Mouse (Mus musculus): ENCODE results near the gene Dpy30. TPM values are rescaled to one million over a fixed set of nuclear protein-coding genes. Genes with fewer than 3 reads are reported as not detected.

Dpy30 gene
- polyA plus RNA-seq, 1 experiment from 2014 or later: 275 TPM

Other genes starting within 250 kb of the Dpy30 start
- 89.2 and 94.3 TPM in 2 replicates for gene Memo1, start 28.4 kb downstream of the Dpy30 start, polyA plus RNA-seq (2014; fragmentation: Nextera tagmentation; extraction: Ambion mirVana)
- gene Spast, start 15.0 kb upstream of the Dpy30 start, polyA plus RNA-seq (2014; fragmentation: Nextera tagmentation; extraction: Ambion mirVana): 31.2 and 32.7 TPM in 2 replicates
- gene Slc30a6, start 71.7 kb upstream of the Dpy30 start, polyA plus RNA-seq (2014; fragmentation: Nextera tagmentation; extraction: Ambion mirVana): 41.5 TPM in 2 replicates
- 0.14 and 0.20 TPM in 2 replicates for gene Nlrc4, start 135.2 kb upstream of the Dpy30 start, polyA plus RNA-seq (2014; fragmentation: Nextera tagmentation; extraction: Ambion mirVana)
- gene Yipf4, start 165.5 kb upstream of the Dpy30 start, polyA plus RNA-seq (2014; fragmentation: Nextera tagmentation; extraction: Ambion mirVana): 45.1 and 52.0 TPM in 2 replicates
- gene Birc6, start 204.4 kb upstream of the Dpy30 start, polyA plus RNA-seq (2014; fragmentation: Nextera tagmentation; extraction: Ambion mirVana): 82.5 and 96.1 TPM in 2 replicates